Comparison of ENCODE assay signal across 8 mouse cellular contexts in the genomic region with DNA sequence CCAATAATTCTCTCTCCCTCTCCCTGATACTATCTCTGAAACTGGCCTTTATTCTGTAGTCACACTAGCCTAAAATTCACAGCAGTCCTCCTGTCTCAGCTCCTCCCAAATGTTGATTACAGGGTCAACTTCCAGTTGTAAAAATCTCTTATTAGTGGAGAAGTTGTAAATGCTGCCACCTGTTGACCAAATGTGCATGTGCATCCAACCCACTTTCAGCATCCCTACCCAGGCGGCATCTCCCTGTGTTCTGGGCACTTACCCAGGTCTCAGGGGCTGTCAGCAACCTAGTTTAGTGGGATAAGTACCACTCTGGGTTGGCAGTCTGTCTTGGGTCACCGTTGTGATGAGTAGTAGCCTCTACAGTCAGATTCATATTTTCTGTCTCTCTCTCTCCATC. TPM values are rescaled to one million over a fixed set of nuclear protein-coding genes. Genes with fewer than 3 reads are reported as not detected.
DNase-seq lines count a peak whose midpoint lies in the region; ATAC-seq and TF ChIP-seq lines count a peak whose summit lies in the region.
"Had no signal": no experiment of that assay in that cellular context is flagged by ENCODE, and none has a peak within 500 bp of the region (broad histone marks: within the 10 kb centered on the region; RNA-seq: fewer than 3 reads in every experiment).

No protein-coding gene starts in this region.

- no peaks in the 10 kb centered on the region for H3K27me3 ChIP-seq in intestine, postnatal 0 days (replicated peaks; ENCODE audit: control insufficient read depth, insufficient read depth, low read length)
- H3K27me3 ChIP-seq: heart, embryonic 15.5 days had no signal

- no peak for ATAC-seq in intestine, postnatal 0 days

- H3K4me2 ChIP-seq in intestine, postnatal 0 days (replicated peaks; ENCODE audit: low read depth) = no peak overlapping the region
- H3K4me2 ChIP-seq: heart, embryonic 15.5 days had no signal

- H3K4me1 ChIP-seq in intestine, postnatal 0 days (replicated peaks; ENCODE audit: control insufficient read depth, insufficient read depth, low read length) = no peaks in the 10 kb centered on the region
- H3K4me1 ChIP-seq: heart, embryonic 15.5 days had no signal

- 40% methylated on average over 2 of the region's 2 CpGs for WGBS in intestine, postnatal 0 days

- H3K9ac ChIP-seq in intestine, postnatal 0 days (ENCODE audit: low read depth, low read length) = no peak overlapping the region
- H3K9ac ChIP-seq: heart, embryonic 15.5 days had no signal

- no peak overlapping the region for H3K4me3 ChIP-seq in intestine, postnatal 0 days (ENCODE audit: low read depth, low read length)
- H3K4me3 ChIP-seq: heart, embryonic 15.5 days had no signal

- DNase-seq in A20 (ENCODE audit: low read depth, low spot score) = peak; percentile 37
- DNase-seq in CD4-positive, CD25-positive, alpha-beta regulatory T cell, adult 2 months (ENCODE audit: low read depth, low spot score) = peak; percentile 72
- peak; percentile 29 for DNase-seq in c-Kit-positive CD71-negative TER-119-negative erythroid progenitor cells, embryonic 14.5 days (ENCODE audit: low read depth)
- peak; percentile 32 for DNase-seq in fibroblast of lung, adult 2 months (ENCODE audit: low read depth)
- peak; percentile 65 for DNase-seq in left cerebral cortex, postnatal 4 days
- peak; percentile 25 for DNase-seq in retina, adult 2 months (ENCODE audit: low read depth, low spot score)

- TF ChIP-seq CTCF in intestine, postnatal 0 days (IDR thresholded peaks at IDR 0.05; ENCODE audit: low read depth) = peak; percentile 77

- intact Hi-C loops in left cerebral cortex, postnatal 4 days (cut with DNase I) = no loop called here

- H3K27ac ChIP-seq in intestine, postnatal 0 days (ENCODE audit: low read depth, low read length) = no peak overlapping the region
- H3K27ac ChIP-seq: heart, embryonic 15.5 days had no signal

- no peaks in the 10 kb centered on the region for H3K36me3 ChIP-seq in intestine, postnatal 0 days (ENCODE audit: control insufficient read depth, insufficient read depth)

- H3K9me3 ChIP-seq in intestine, postnatal 0 days (ENCODE audit: control insufficient read depth) = no peaks in the 10 kb centered on the region
- H3K9me3 ChIP-seq: heart, embryonic 15.5 days had no signal

RNA-seq across cellular contexts. Expression of a gene that starts 38.1 kb away (rescaled TPM):
- polyA plus RNA-seq in intestine, postnatal 0 days (2015; fragmentation: Nextera tagmentation; extraction: Ambion mirVana) = 0.98 and 1.2 TPM in 2 replicates
- 100 to 1,000 TPM; 176 to 180 TPM for total RNA-seq in left cerebral cortex, postnatal 4 days (2021)

RNA-seq across cellular contexts. Expression of a gene that starts 39.3 kb away (rescaled TPM):
- polyA plus RNA-seq in intestine, postnatal 0 days (2015; fragmentation: Nextera tagmentation; extraction: Ambion mirVana) = 1.6 and 2.0 TPM in 2 replicates
- total RNA-seq in left cerebral cortex, postnatal 4 days (2021) = 10 to 100 TPM; 10.2 to 11.8 TPM
